Comparison of ENCODE assay signal across 8 mouse cellular contexts in the genomic region with DNA sequence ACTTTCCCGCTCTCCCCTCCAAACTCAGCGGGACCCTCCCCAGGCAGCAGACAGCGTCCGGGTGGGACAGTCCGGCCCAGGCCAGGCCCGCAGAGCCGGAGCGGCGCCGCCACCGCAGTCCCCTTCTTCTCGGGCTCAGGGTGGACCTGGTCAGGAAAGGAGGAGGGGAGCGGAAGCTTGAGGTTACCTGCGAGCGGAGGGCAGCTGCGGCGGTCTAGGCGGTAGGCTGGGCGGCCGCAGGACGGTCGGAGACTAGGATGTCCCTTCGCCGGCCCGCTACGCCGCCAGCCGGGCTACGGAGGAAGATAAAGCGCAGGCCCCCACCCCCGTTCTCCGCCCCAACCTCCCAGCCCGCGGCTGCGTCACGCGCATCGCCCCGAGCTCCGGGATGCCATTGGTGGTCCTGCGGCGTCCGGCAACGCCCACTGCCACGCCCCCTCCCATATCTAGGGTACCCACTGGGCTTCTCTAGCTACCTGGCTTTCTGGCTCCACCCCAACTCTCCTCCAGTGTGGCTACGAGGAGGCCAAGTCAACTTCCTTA. TPM values are rescaled to one million over a fixed set of nuclear protein-coding genes. Genes with fewer than 3 reads are reported as not detected.
DNase-seq lines count a peak whose midpoint lies in the region; ATAC-seq lines count a peak whose summit lies in the region.

A gene (minus strand): TSS at position 371 of the 543 bp plus-strand sequence.

- peak within 1 kb of the TSS; percentile 42; the same call in 1 of the 2 replicates for H3K27ac ChIP-seq in hindbrain, embryonic 16.5 days (ENCODE audit: low read depth, low read length)
- peak within 1 kb of the TSS; percentile 99 for H3K27ac ChIP-seq in macrophage

- peak within 1 kb of the TSS; percentile 84 for H3K4me3 ChIP-seq in hindbrain, embryonic 16.5 days (ENCODE audit: low read length)
- peak within 1 kb of the TSS; percentile 72 for H3K4me3 ChIP-seq in macrophage (ENCODE audit: inconsistent target)

- peak; percentile 99 for ATAC-seq in hindbrain, embryonic 16.5 days

- peak; percentile 92 for DNase-seq in R1 (ENCODE audit: low read depth, low spot score)
- DNase-seq in cerebellum, postnatal 36 days, result peak; percentile 71 to 79
- peak; percentile 83 for DNase-seq in gastrocnemius, adult 18-20 months (ENCODE audit: low spot score)
- peak; percentile 82 to 88 for DNase-seq in left cerebral cortex, adult 18-20 months (ENCODE audit: low spot score in 2 of 2)
- DNase-seq in right cerebral cortex, adult 18-20 months, result peak; percentile 92
- peak; percentile 29 for DNase-seq in urinary bladder, postnatal 10 days (ENCODE audit: low spot score)

- H3K9ac ChIP-seq in hindbrain, embryonic 16.5 days (ENCODE audit: low read depth, low read length), result peak within 1 kb of the TSS; percentile 85

- no peaks in the 10 kb centered on the region for H3K36me3 ChIP-seq in hindbrain, embryonic 16.5 days (ENCODE audit: control insufficient read depth, insufficient read depth, low read length)
- H3K36me3 ChIP-seq in macrophage (ENCODE audit: inconsistent target), result no peaks in the 10 kb centered on the region

- peak within 1 kb of the TSS; percentile 89 for H3K4me2 ChIP-seq in hindbrain, embryonic 16.5 days (ENCODE audit: low read length)

- H3K9me3 ChIP-seq in hindbrain, embryonic 16.5 days (ENCODE audit: control insufficient read depth, low read length), result peaks cover 7% of the 10 kb centered on the region

- peaks cover 6% of the 10 kb centered on the region for H3K4me1 ChIP-seq in hindbrain, embryonic 16.5 days (ENCODE audit: control insufficient read depth, insufficient read depth, low read depth, low read length)

- H3K79me2 ChIP-seq in macrophage (ENCODE audit: inconsistent target), result peaks cover 45% of the 10 kb centered on the region

- under 1% methylated on average over 33 of the region's 46 CpGs for WGBS in hindbrain, embryonic 16.5 days
- WGBS in macrophage (ENCODE audit: missing documents), result under 1% methylated on average over 40 of the region's 46 CpGs

- H3K27me3 ChIP-seq in hindbrain, embryonic 16.5 days (replicated peaks; ENCODE audit: control insufficient read depth, insufficient read depth, low read length), result no peaks in the 10 kb centered on the region

RNA-seq across cellular contexts. Expression of the gene that starts here (rescaled TPM):
- 1 to 10 TPM; 3.2 to 4.9 TPM for total RNA-seq in gastrocnemius, adult 18-20 months (2021)
- 11.3 and 12.6 TPM in 2 replicates for polyA plus RNA-seq in hindbrain, embryonic 16.5 days (2015; fragmentation: Nextera tagmentation; extraction: Ambion mirVana)
- total RNA-seq in left cerebral cortex, adult 18-20 months (2021), result 10 to 100 TPM; 46.0 to 56.1 TPM
- 100 to 1,000 TPM in 21 of 26 experiments, 10 to 100 TPM in 5; 34.6 to 696 (median 309) TPM for total RNA-seq in macrophage (2018; cell fraction: chromatin; rRNA removed)
- total RNA-seq in macrophage (2018; cell fraction: cytosol; rRNA removed), result 100 to 1,000 TPM; 399 to 863 (median 568) TPM
- 100 to 1,000 TPM in 25 of 26 experiments, 10 to 100 TPM in 1; 95.3 to 878 (median 543) TPM for total RNA-seq in macrophage (2018; cell fraction: nucleus; rRNA removed)
- polyA plus RNA-seq in macrophage (2018), result 326 to 439 TPM (median 351 TPM) in 3 replicates

Comparison
In these comparisons a context has a peak if more than half of its experiments do, and no peak if none do; other contexts are left out.
1. Peak in every context shown above with its lines: DNase-seq, ATAC-seq, H3K4me3 ChIP-seq and H3K27ac ChIP-seq.
2. RNA of the gene that starts here (total RNA-seq): 46.0 to 56.1 TPM in left cerebral cortex, adult 18-20 months; 3.2 to 4.9 TPM in gastrocnemius, adult 18-20 months; every median in the first group is over 4 times any median in the second.
3. RNA of the gene that starts here (polyA plus RNA-seq): 326 to 439 TPM in macrophage; 11.3 to 12.6 TPM in hindbrain, embryonic 16.5 days; every median in the first group is over 10 times any median in the second.
4. DNase-seq: peak in every context shown above with its lines; median percentile 92 in R1; 92 in right cerebral cortex, adult 18-20 months; 85 in left cerebral cortex, adult 18-20 months; 83 in gastrocnemius, adult 18-20 months; 75 in cerebellum, postnatal 36 days; 29 in urinary bladder, postnatal 10 days.